Mouse (Mus musculus): ENCODE measurements around the gene Serpini2.

DNA sequence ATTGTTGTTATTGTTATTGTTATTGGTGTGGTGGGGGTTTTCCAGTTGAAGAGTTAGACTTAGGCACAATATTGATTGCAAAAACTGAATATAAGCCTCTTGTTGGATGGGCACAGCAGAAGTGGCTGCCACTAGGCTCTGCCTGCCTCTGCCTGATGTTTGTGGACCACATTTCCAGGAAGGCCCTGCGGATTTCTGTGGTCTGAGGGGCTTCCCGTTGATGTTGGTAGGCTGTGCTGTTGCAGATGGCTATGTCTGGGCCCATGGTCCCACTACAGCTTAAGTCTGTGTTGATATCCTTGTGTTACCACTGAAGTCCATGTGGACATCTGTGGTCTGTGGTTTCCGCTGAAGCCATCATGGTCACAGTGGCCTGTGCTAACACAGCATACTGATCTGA, 50.2 kb downstream of the Serpini2 start:
- TF ChIP-seq CTCF (IDR thresholded peaks at IDR 0.05; ENCODE audit: low read depth) (no peak), EP300 (IDR thresholded peaks at IDR 0.05; ENCODE audit: low read depth) (no peak)
